Mouse (Mus musculus): Measurements from ENCODE around the gene Cbx4.

DNA sequence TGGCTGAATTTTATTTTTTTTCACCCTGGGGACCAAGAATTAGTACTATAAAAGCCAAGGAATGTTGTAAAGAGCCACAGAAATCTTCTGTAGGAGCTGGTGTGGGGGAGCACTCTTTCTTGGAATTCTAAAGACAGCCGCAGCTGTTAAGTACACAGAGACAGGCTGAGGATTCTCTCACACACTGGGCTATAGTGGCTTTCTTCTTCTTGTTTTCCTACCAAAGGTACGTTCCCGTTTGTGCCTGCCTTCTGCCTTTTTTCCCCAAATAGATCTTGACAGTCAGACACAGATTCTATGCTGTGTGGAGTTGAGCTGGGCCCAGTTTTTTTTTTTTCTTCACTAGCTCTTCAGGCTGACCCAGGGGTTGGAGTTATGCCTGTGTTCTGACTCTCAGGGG lies 9.4 kb upstream of the Cbx4 start:
- no peak for TF ChIP-seq CTCF (conservative IDR thresholded peaks at IDR 0.05; ENCODE audit: insufficient read depth, insufficient read length, low read depth, low read length)
- no peak for TF ChIP-seq POLR2A (IDR thresholded peaks at IDR 0.05; ENCODE audit: low read depth, low read length)
